Mouse (Mus musculus) erythroblast, embryonic 14.5 days (primary cell): ENCODE results near the gene Tram2. TPM values are rescaled to one million over a fixed set of nuclear protein-coding genes. Genes with fewer than 3 reads are reported as not detected.

Experiments used
- H3K27me3 ChIP-seq: 2 replicates; pipeline ENCODE4 v1.6.1; 2012; ENCODE audit warnings: inconsistent platforms; ENCODE audit not compliant: control insufficient read depth
- H3K36me3 ChIP-seq: 2 replicates; pipeline ENCODE4 v1.6.1; 2012; ENCODE audit warnings: mild to moderate bottlenecking, inconsistent platforms; ENCODE audit not compliant: control insufficient read depth
- H3K4me1 ChIP-seq: 2 replicates; pipeline ENCODE4 v1.6.1; 2012; ENCODE audit warnings: inconsistent platforms; ENCODE audit not compliant: control insufficient read depth
- H3K4me3 ChIP-seq: replicated peaks from 2 replicates; pipeline ENCODE3; 2012; ENCODE audit warnings: moderate library complexity, mild to moderate bottlenecking, inconsistent platforms
- H3K9me3 ChIP-seq: 2 replicates; pipeline ENCODE4 v1.6.1; 2012; ENCODE audit warnings: low read length, inconsistent platforms, mixed read lengths; ENCODE audit not compliant: control insufficient read depth
- GATA1 ChIP-seq: IDR thresholded peaks from 2 replicates; pipeline ENCODE4 v1.6.1; 2012; ENCODE audit warnings: low read length, inconsistent platforms, mixed read lengths
- TAL1 ChIP-seq: IDR thresholded peaks from 3 replicates; pipeline ENCODE4 v1.6.1; 2012; ENCODE audit warnings: low read length, inconsistent platforms, mixed read lengths
- polyA plus RNA-seq: library from polyadenylated mRNA; stranded (reverse); fragments of >175 nt; gene quantifications from 2 replicates; pipeline ENCODE4 v1.2.3, GENCODE M21; 2012

The Tram2 gene
- polyA plus RNA-seq, 1 experiment, result not detected

DNA sequence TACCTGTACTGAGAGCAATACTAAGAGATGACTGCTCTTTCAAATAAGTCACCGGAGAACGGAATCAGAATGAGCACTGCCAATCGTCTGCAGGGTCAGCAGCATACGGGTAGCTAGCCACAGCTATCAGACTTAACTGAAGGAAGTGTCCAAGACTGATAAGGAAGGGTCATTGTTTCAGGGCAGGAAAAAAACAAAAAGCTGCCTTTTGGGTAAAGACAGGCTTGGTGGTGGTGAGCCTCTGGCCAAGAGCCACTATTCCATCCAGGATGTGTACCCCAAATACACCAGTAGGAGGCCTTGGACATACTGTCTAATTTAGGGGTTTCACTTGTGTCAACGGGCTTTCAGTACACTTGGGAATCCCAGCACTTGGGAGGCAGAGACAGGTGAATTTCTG, 84.7 kb downstream of the Tram2 start:
- TF ChIP-seq GATA1 (no peak), TAL1 (no peak)
- Histone ChIP-seq H3K4me3 (no peak overlapping the region), H3K27me3 (no peaks in the 10 kb centered on the region), H3K9me3 (no peaks in the 10 kb centered on the region), H3K4me1 (no peaks in the 10 kb centered on the region), H3K36me3 (no peaks in the 10 kb centered on the region)

- H3K36me3 ChIP-seq, result no peaks in the 10 kb centered on the region
- H3K4me3 ChIP-seq, result no peak overlapping the region
- TF ChIP-seq GATA1, result no peak
- no peak for TF ChIP-seq TAL1
- H3K27me3 ChIP-seq, result no peaks in the 10 kb centered on the region
- H3K4me1 ChIP-seq, result no peaks in the 10 kb centered on the region
- no peaks in the 10 kb centered on the region for H3K9me3 ChIP-seq
These were observed 85.3 kb downstream of the Tram2 start for GRCm38 (mm10) chr1:20993690-20994089.

DNA sequence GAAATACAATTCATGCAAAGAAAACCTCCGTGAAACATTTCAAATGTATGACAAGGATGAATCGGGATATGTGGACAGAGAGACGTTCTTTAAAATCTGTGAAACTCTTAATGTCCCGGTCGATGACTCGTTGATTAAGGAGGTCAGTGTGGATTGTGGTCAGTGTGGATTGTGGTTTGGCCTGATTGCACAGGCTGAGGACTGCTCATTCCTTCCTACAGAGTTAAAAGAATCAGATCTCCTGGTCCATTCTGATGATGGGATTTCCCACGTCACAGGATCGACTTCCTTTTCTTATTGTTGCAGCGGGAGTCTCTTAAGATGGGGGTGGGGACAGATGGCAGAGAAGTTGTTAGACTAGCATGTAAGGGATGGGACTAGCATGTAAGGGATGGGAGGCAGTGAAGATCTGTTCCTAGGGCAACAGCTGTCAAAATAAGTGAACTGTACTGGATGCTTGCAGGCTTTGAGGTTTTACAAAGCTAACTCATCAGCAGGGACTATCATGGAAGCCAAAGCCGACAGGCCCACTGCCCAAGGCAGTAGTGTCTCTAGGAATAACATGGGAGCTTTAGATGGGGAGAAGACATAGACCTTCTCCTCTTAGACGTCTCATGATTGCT, 89.5 kb downstream of the Tram2 start:
- Histone ChIP-seq H3K36me3 (no peaks in the 10 kb centered on the region), H3K27me3 (no peaks in the 10 kb centered on the region), H3K4me3 (no peak overlapping the region), H3K9me3 (no peaks in the 10 kb centered on the region), H3K4me1 (no peaks in the 10 kb centered on the region)
- TF ChIP-seq TAL1 (no peak), GATA1 (no peak)

- Histone ChIP-seq H3K4me1 (no peaks in the 10 kb centered on the region), H3K4me3 (no peak overlapping the region), H3K9me3 (no peaks in the 10 kb centered on the region), H3K36me3 (no peaks in the 10 kb centered on the region), H3K27me3 (no peaks in the 10 kb centered on the region)
- no peak for TF ChIP-seq GATA1
- TF ChIP-seq TAL1, result no peak
These were observed 92.5 kb downstream of the Tram2 start for GRCm38 (mm10) chr1:20986378-20987056.

DNA sequence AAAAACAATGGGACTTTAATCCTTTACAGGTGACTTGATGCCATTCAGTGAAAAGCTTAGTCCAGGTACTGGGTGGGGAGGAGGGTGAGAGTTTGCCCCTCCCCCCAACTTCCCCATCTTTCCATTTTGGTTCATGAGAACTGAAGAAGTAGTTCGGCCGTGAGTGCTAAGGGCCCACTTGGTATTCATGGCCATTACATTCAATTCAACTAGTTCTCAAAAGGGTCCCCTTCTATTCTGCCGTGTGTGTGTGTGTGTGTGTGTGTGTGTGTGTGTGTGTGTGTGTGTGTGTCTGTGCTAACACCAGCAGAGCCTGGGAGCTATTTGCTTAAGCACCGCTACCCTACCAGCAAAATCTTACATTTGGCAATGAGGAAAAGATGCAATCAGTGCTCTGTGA, 94.4 kb downstream of the Tram2 start:
- Histone ChIP-seq H3K27me3 (no peaks in the 10 kb centered on the region), H3K9me3 (no peaks in the 10 kb centered on the region), H3K4me1 (no peaks in the 10 kb centered on the region), H3K36me3 (no peaks in the 10 kb centered on the region), H3K4me3 (no peak overlapping the region)
- no peak for TF ChIP-seq TAL1
- TF ChIP-seq GATA1, result no peak

- Histone ChIP-seq H3K27me3 (no peaks in the 10 kb centered on the region), H3K4me1 (no peaks in the 10 kb centered on the region), H3K36me3 (no peaks in the 10 kb centered on the region), H3K4me3 (no peak overlapping the region), H3K9me3 (no peaks in the 10 kb centered on the region)
- TF ChIP-seq GATA1 (no peak), TAL1 (no peak)
These were observed 94.9 kb downstream of the Tram2 start for GRCm38 (mm10) chr1:20984103-20984502.

GRCm38 (mm10) chr1:20981764-20982163, 97.3 kb downstream of the Tram2 start:
- TF ChIP-seq TAL1 (no peak), GATA1 (no peak)
- Histone ChIP-seq H3K36me3 (no peaks in the 10 kb centered on the region), H3K9me3 (no peaks in the 10 kb centered on the region), H3K4me1 (no peaks in the 10 kb centered on the region), H3K27me3 (no peaks in the 10 kb centered on the region), H3K4me3 (no peak overlapping the region)

- Histone ChIP-seq H3K4me3 (no peak overlapping the region), H3K27me3 (no peaks in the 10 kb centered on the region), H3K36me3 (no peaks in the 10 kb centered on the region), H3K9me3 (no peaks in the 10 kb centered on the region), H3K4me1 (no peaks in the 10 kb centered on the region)
- TF ChIP-seq GATA1, result no peak
- no peak for TF ChIP-seq TAL1
These were observed 98.5 kb downstream of the Tram2 start for GRCm38 (mm10) chr1:20980553-20980952.

DNA sequence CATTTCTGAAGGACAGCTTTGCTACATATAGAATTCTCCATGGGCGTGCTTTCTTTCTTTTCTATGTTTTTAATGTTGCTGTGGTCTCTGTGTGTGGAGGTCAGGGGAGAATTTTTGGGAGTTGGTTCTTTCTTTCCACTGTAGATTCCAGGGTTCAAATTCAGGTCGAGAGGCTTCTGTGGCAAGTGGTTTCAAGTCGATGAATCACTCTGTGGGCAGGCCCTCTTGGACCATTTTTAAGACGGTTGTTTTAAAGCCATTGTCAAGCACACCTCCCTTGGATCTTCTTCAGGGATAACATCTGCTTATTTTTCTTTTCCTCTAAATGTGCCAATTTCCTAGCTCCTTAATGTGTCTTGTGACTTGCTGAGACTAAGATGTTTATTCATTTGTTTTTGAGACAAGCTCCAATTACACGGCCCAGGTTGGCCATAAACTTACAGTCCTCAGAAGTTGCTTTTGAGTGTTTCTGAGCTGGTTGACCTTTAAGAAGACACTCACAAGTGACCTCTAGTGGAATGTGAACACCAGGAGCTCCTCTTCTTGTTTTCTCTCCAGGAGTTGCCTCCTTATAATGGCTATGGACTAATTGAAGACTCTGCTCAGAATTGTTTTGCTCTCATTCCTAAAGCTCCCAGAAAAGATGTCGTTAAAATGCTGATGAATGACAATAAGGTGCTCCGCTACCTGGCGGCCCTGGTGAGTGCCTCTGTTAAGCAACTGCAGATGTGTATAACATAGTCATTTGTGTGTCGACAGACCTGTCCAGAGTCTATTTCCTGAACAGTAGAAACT, 104.5 kb downstream of the Tram2 start:
- Histone ChIP-seq H3K9me3 (no peaks in the 10 kb centered on the region), H3K4me1 (no peaks in the 10 kb centered on the region), H3K4me3 (no peak overlapping the region), H3K27me3 (no peaks in the 10 kb centered on the region), H3K36me3 (no peaks in the 10 kb centered on the region)
- TF ChIP-seq TAL1 (no peak), GATA1 (no peak)
